Mouse (Mus musculus) forebrain, embryonic 14.5 days (tissue): ENCODE data around the gene Zdhhc21. TPM values are rescaled to one million over a fixed set of nuclear protein-coding genes. Genes with fewer than 3 reads are reported as not detected.

Experiments used
- ATAC-seq: fragments of 200-750 bp; cut with Nextera tagmentation; 2 replicates; pipeline ENCODE4 v1.8.0; 2017; ENCODE audit warnings: mild to moderate bottlenecking, moderate library complexity
- DNase-seq: peaks from one replicate; pipeline ENCODE4 v3.0.0-alpha.2; 2015; ENCODE audit warnings: low spot score
- H3K27ac ChIP-seq: fragments of 300-500 bp; sonication (generic); 2 replicates; pipeline ENCODE4 v1.5.1; 2014; ENCODE audit warnings: low read depth, mild to moderate bottlenecking, control low read depth, low read length, moderate library complexity
- H3K27me3 ChIP-seq: fragments of 300-500 bp; sonication (generic); replicated peaks from 2 replicates; pipeline ENCODE4 v1.6.1; 2014; ENCODE audit warnings: low read length, control low read depth, mixed read lengths; ENCODE audit not compliant: control insufficient read depth, insufficient read depth
- H3K36me3 ChIP-seq: fragments of 300-500 bp; sonication (generic); 2 replicates; pipeline ENCODE4 v1.6.1; 2014; ENCODE audit warnings: low read length, control low read depth; ENCODE audit not compliant: control insufficient read depth, insufficient read depth
- H3K4me1 ChIP-seq: fragments of 300-500 bp; sonication (generic); 2 replicates; pipeline ENCODE4 v1.6.1; 2014; ENCODE audit warnings: antibody characterized with exemption, low read length, control low read depth; ENCODE audit not compliant: control insufficient read depth, insufficient read depth
- H3K4me2 ChIP-seq: fragments of 300-500 bp; sonication (generic); 2 replicates; pipeline ENCODE4 v1.6.1; 2014; ENCODE audit warnings: mild to moderate bottlenecking, control low read depth, low read length
- H3K4me3 ChIP-seq: fragments of 300-500 bp; sonication (generic); 2 replicates; pipeline ENCODE4 v1.5.1; 2014; ENCODE audit warnings: low read depth, low read length, control low read depth
- H3K9ac ChIP-seq: fragments of 300-500 bp; sonication (generic); 2 replicates; pipeline ENCODE4 v1.6.1; 2014; ENCODE audit warnings: mild to moderate bottlenecking, low read length, control low read depth, moderate library complexity
- H3K9me3 ChIP-seq: fragments of 300-500 bp; sonication (generic); replicated peaks from 2 replicates; pipeline ENCODE4 v1.6.1; 2016; ENCODE audit warnings: low read length, control low read depth, mixed read lengths; ENCODE audit not compliant: control insufficient read depth
- WGBS: fragments of 180-500 bp; shearing (Covaris S2); extraction: QIAGEN DNeasy Blood & Tissue Kit; methylation state at CpG from one replicate; pipeline ENCODE4 v1.1.7; 2014; 5-methylcytosine and 5-hydroxymethylcytosine counted together
- polyA plus RNA-seq: library from polyadenylated mRNA; unstranded; fragments of >200 nt; fragmentation: Nextera tagmentation; extraction: Ambion mirVana; gene quantifications from 2 replicates; pipeline ENCODE4 v1.2.1, GENCODE M21; 2014

Gene Zdhhc21
- polyA plus RNA-seq, 1 experiment from 2014 or later = 13.1 TPM

GRCm38 (mm10) chr4:82858431-82859010, 1.2 kb downstream of the Zdhhc21 start:
- WGBS = 25% methylated on average over 4 of the region's 4 CpGs

DNA sequence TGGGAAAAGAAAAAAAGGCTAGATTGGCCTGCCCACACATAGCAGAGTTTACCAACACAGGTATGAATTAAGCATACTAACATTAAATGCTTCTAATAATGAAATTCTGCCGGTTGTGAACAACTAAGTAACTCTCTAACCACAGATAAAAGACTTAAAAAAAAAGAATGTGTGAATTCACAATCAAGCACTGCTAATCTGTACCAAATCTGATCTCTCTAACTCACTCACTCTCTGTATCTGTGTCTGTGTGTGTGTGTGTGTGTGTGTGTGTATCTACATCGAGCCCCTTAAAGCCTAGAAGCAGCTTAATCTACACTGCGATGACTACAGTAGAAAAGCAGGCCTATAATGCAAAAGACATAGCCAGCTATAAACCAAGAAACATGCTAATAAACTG, 2.8 kb downstream of the Zdhhc21 start:
- Histone ChIP-seq H3K4me1 (peaks cover 9% of the 10 kb centered on the region), H3K9ac (no peak overlapping the region), H3K27ac (no peak overlapping the region), H3K4me2 (peak overlapping the region; percentile 3; the same call in 1 of the 2 replicates), H3K36me3 (0 out of 2 replicates have a peak, but pooled peaks cover 4% of the 10 kb centered on the region), H3K9me3 (no peaks in the 10 kb centered on the region), H3K4me3 (no peak overlapping the region), H3K27me3 (no peaks in the 10 kb centered on the region)
- no peak for DNase-seq
- no peak for ATAC-seq
- 87% methylated on average over 3 of the region's 3 CpGs for WGBS

More at GRCm38 (mm10) chr4:82858431-82859010, 1.2 kb downstream of the Zdhhc21 start:
- Histone ChIP-seq H3K36me3 (no peaks in the 10 kb centered on the region), H3K4me1 (peaks cover 12% of the 10 kb centered on the region), H3K9ac (peak overlapping the region; percentile 97), H3K27me3 (no peaks in the 10 kb centered on the region), H3K4me2 (peak overlapping the region; percentile 78), H3K9me3 (no peaks in the 10 kb centered on the region), H3K27ac (peak overlapping the region; percentile 94; the same call in 1 of the 2 replicates), H3K4me3 (peak overlapping the region; percentile 74)
- ATAC-seq (no peak; the same call in 1 of the 2 replicates), DNase-seq (no peak)

DNA sequence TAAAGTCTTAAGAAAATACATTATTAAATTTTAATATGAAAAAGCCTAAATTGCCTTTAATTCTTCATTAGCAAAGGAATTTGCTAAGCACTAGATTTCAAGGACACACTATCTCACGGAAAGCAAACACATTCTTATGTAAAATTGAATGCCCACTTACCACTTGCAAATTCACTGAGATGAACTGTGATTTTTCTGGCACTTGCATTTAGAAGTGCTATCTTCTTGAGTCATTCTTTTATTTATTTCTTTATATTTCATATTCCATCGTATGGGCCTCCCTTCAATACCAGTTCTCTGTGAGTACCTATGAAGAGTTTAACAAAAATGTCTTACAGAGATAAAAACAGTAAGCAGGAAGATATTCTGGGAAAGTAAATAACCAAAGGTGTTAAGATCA, 5.9 kb downstream of the Zdhhc21 start:
- Histone ChIP-seq H3K4me1 (peaks cover 9% of the 10 kb centered on the region; the same call in 1 of the 2 replicates), H3K9ac (no peak overlapping the region), H3K9me3 (no peaks in the 10 kb centered on the region), H3K4me2 (no peak overlapping the region), H3K4me3 (no peak overlapping the region), H3K27ac (no peak overlapping the region), H3K27me3 (no peaks in the 10 kb centered on the region), H3K36me3 (0 out of 2 replicates have a peak, but pooled peaks cover 4% of the 10 kb centered on the region)
- ATAC-seq = no peak
- WGBS = 80% methylated on average over 2 of the region's 2 CpGs
- DNase-seq = no peak

- H3K27me3 ChIP-seq = no peaks in the 10 kb centered on the region
- no peak for DNase-seq
- 54% methylated on average over 5 of the region's 5 CpGs for WGBS
Observed at GRCm38 (mm10) chr4:82848552-82849234, 11.1 kb downstream of the Zdhhc21 start.

GRCm38 (mm10) chr4:82837526-82838240, 22.1 kb downstream of the Zdhhc21 start:
- Histone ChIP-seq H3K27me3 (no peaks in the 10 kb centered on the region), H3K9me3 (no peaks in the 10 kb centered on the region), H3K36me3 (peaks cover 29% of the 10 kb centered on the region), H3K27ac (no peak overlapping the region), H3K4me1 (no peaks in the 10 kb centered on the region), H3K9ac (no peak overlapping the region), H3K4me2 (no peak overlapping the region), H3K4me3 (no peak overlapping the region)
- 74% methylated on average over 3 of the region's 3 CpGs for WGBS
- DNase-seq (peak; percentile 76), ATAC-seq (no peak)

More at GRCm38 (mm10) chr4:82848552-82849234, 11.1 kb downstream of the Zdhhc21 start:
- Histone ChIP-seq H3K9me3 (no peaks in the 10 kb centered on the region), H3K36me3 (peaks cover 9% of the 10 kb centered on the region), H3K4me3 (no peak overlapping the region), H3K4me1 (no peaks in the 10 kb centered on the region), H3K4me2 (no peak overlapping the region), H3K27ac (no peak overlapping the region), H3K9ac (no peak overlapping the region)
- ATAC-seq = no peak

DNA sequence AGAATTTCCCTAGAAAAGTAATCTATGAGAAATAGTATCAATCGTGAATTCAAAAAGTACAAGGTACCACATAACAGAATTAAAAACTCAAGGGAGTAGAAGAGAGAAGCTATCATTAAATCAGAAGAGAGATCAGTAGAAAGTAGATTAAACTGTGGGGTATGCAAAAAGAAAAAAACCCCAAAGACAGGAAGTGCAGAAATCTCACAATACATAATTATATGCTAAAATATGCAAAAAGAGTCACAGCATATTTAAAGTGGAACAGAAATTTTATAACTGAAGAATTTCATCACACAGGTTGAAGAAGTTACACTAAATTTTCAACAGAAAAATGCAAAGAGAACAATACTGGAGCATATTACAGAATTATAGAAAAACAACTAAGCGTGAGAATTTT, 28.6 kb downstream of the Zdhhc21 start:
- H3K9me3 ChIP-seq = no peaks in the 10 kb centered on the region
- ATAC-seq = no peak
- no peak overlapping the region for H3K27ac ChIP-seq
- H3K9ac ChIP-seq = no peak overlapping the region
- H3K4me3 ChIP-seq = no peak overlapping the region
- H3K4me2 ChIP-seq = no peak overlapping the region
- peaks cover 14% of the 10 kb centered on the region for H3K36me3 ChIP-seq
- 98% methylated on average over 2 of the region's 2 CpGs for WGBS
- H3K4me1 ChIP-seq = no peaks in the 10 kb centered on the region
- no peak for DNase-seq
- H3K27me3 ChIP-seq = no peaks in the 10 kb centered on the region

DNA sequence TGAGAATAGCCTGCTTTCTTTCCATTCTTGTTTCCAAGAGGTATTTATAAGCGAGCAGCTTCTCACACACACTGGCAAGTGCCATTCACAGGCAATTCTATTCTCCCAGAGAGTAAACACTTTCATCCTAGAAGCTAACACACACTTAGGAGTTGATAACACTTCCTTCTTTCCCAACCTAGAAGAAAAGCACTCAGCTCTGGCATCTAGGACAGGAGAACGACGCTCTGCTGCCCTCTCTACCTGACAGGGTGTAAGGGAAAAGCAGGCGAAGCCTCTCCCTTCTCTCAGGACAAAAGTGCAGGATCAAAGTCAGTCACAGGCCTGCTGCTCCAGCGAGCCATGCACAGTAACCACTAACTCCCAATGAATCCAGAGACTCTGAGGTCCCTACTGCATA, 30.3 kb downstream of the Zdhhc21 start:
- Histone ChIP-seq H3K4me1 (no peaks in the 10 kb centered on the region), H3K27ac (no peak overlapping the region; the same call in 1 of the 2 replicates), H3K27me3 (no peaks in the 10 kb centered on the region), H3K9me3 (no peaks in the 10 kb centered on the region), H3K36me3 (peaks cover 7% of the 10 kb centered on the region), H3K4me2 (no peak overlapping the region), H3K9ac (no peak overlapping the region), H3K4me3 (no peak overlapping the region)
- ATAC-seq (no peak), DNase-seq (no peak)
- 58% methylated on average over 5 of the region's 5 CpGs for WGBS

DNA sequence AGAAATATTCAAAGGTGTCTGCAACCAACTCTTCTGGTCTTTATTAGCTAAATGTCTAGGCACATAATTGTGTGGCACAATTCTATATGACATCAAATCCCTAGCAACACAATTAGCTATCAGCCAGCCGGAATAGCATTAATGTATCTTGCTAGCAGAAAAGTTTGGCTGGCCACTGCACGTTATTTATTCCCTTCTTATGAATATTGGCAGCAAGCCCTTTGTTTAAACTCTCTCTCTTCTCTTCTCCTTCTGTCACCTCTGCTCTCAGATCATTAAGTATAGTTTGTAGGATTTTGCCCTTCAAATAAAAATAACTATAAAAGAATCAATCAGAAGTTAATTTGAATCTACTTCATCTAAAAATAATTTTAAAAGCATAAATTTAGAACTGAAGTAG, 32.8 kb downstream of the Zdhhc21 start:
- peaks cover 4% of the 10 kb centered on the region for H3K36me3 ChIP-seq
- peak; percentile 70 for DNase-seq

More for the DNA sequence above, 32.8 kb downstream of the Zdhhc21 start:
- Histone ChIP-seq H3K9me3 (no peaks in the 10 kb centered on the region), H3K9ac (no peak overlapping the region), H3K27me3 (no peaks in the 10 kb centered on the region), H3K27ac (no peak overlapping the region), H3K4me2 (no peak overlapping the region), H3K4me1 (no peaks in the 10 kb centered on the region), H3K4me3 (no peak overlapping the region)
- ATAC-seq = no peak
- WGBS = 33% methylated on average over 2 of the region's 2 CpGs
